In the genomic region with DNA sequence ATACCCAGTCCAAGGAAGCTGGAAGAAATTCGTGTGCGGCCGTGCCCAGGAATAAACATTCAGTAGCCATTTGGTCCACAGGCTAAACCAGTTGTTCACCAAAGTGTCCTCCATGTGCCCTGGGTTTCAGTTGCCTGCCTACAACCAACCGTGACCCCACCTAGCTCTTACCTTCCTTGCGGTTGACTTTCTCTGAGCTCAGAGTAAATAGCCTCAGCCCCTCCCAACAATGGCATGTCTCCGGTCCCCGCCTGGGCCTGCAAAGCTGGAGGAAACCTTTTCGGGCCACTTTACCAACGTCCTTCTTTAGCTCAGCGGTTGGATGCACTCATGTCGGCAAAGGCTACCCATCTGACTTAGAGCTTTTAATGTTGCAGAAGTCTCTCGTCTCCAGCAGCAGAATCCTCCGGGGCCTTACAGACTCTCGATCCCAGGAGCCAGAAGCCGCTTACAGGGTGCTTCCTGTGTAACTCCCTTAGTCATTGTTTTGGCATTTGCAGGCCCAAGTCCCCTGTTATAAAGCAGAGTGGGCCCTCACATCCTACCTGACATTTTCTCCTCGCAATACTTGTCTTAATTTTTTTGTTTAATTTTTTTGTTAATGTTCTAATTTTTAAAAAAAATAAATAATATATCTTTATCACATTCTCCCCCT, we compare ENCODE assay signal across 14 mouse cellular contexts. TPM values are rescaled to one million over a fixed set of nuclear protein-coding genes. Genes with fewer than 3 reads are reported as not detected.
DNase-seq lines count a peak whose midpoint lies in the region; ATAC-seq and TF ChIP-seq lines count a peak whose summit lies in the region.
"Had no signal": no experiment of that assay in that cellular context is flagged by ENCODE, and none has a peak within 500 bp of the region (broad histone marks: within the 10 kb centered on the region; RNA-seq: fewer than 3 reads in every experiment).

No protein-coding gene starts in this region.

- H3K4me3 ChIP-seq in layer of hippocampus, adult 2 months: no peak overlapping the region
- no peak overlapping the region for H3K4me3 ChIP-seq in intestine, embryonic 16.5 days (ENCODE audit: low read length)
- H3K4me3 ChIP-seq: hindbrain, embryonic 15.5 days had no signal

- ATAC-seq in intestine, embryonic 16.5 days: peak; percentile 44; the same call in 1 of the 2 replicates

- no peak overlapping the region for H3K9ac ChIP-seq in intestine, embryonic 16.5 days (ENCODE audit: low read depth, low read length)
- H3K9ac ChIP-seq: hindbrain, embryonic 15.5 days had no signal

- no peaks in the 10 kb centered on the region for H3K9me3 ChIP-seq in intestine, embryonic 16.5 days (ENCODE audit: control insufficient read depth, low read length)
- H3K9me3 ChIP-seq: hindbrain, embryonic 15.5 days had no signal

- peak overlapping the region; percentile 36; the same call in 1 of the 2 replicates for H3K27ac ChIP-seq in layer of hippocampus, adult 2 months
- no peak overlapping the region for H3K27ac ChIP-seq in intestine, embryonic 16.5 days (ENCODE audit: low read length)
- H3K27ac ChIP-seq: hindbrain, embryonic 15.5 days had no signal

- no peaks in the 10 kb centered on the region for H3K36me3 ChIP-seq in intestine, embryonic 16.5 days (ENCODE audit: control insufficient read depth, insufficient read depth, low read length)
- H3K36me3 ChIP-seq: hindbrain, embryonic 15.5 days had no signal

- H3K4me1 ChIP-seq in intestine, embryonic 16.5 days (ENCODE audit: control insufficient read depth, insufficient read depth, low read length): peaks cover 13% of the 10 kb centered on the region

- 32% methylated on average over 16 of the region's 16 CpGs for WGBS in intestine, embryonic 16.5 days

- DNase-seq in layer of hippocampus, adult 2 months (ENCODE audit: low spot score in 2 of 2): no peak
- DNase-seq in layer of hippocampus, adult 18-20 months (ENCODE audit: low spot score in 2 of 2): no peak
- DNase-seq in ES-CJ7 (ENCODE audit: low read depth, low spot score): peak; percentile 65
- peak; percentile 37 to 59 for DNase-seq in lung, postnatal 4 days
- DNase-seq in left cerebral cortex, adult 8-10 months (ENCODE audit: low spot score in 2 of 2): no peak
- DNase-seq in adrenal gland, postnatal 25 days: no peak
- no peak for DNase-seq in frontal cortex, postnatal 10 days (ENCODE audit: low spot score in 2 of 2)

- no peaks in the 10 kb centered on the region for H3K27me3 ChIP-seq in intestine, embryonic 16.5 days (replicated peaks; ENCODE audit: control insufficient read depth, insufficient read depth, low read length)

- TF ChIP-seq CTCF in layer of hippocampus, adult 2 months (conservative IDR thresholded peaks at IDR 0.05): no peak

- H3K4me2 ChIP-seq in intestine, embryonic 16.5 days (ENCODE audit: low read depth, low read length): 0 out of 2 replicates have a peak overlapping the region, but pooled peaks have one; percentile 26
- H3K4me2 ChIP-seq: hindbrain, embryonic 15.5 days had no signal

RNA-seq across cellular contexts. Expression of a gene that starts 3.1 kb away (rescaled TPM):
- not detected for total RNA-seq in layer of hippocampus, adult 2 months (2021)
- under 1 TPM; 0.67 to 0.96 TPM for total RNA-seq in layer of hippocampus, adult 18-20 months (2021)
- 36.8 and 42.4 TPM in 2 replicates for polyA plus RNA-seq in intestine, embryonic 16.5 days (2015; fragmentation: Nextera tagmentation; extraction: Ambion mirVana)
- 1 to 10 TPM in 2 of 4 experiments, under 1 TPM in 2; 0.98 to 1.5 (median 1.1) TPM for total RNA-seq in left cerebral cortex, adult 8-10 months (2022)
- not detected in 2 replicates for total RNA-seq in adrenal gland, postnatal 25 days (2021)
- total RNA-seq: gastrocnemius, adult 18-20 months; left cerebral cortex, postnatal 36 days had no signal

RNA-seq across cellular contexts. Expression of a gene that starts 14.1 kb away (rescaled TPM):
- total RNA-seq in layer of hippocampus, adult 2 months (2021): not detected
- not detected for total RNA-seq in layer of hippocampus, adult 18-20 months (2021)
- not detected in 2 replicates for polyA plus RNA-seq in intestine, embryonic 16.5 days (2015; fragmentation: Nextera tagmentation; extraction: Ambion mirVana)
- total RNA-seq in left cerebral cortex, adult 8-10 months (2022): not detected
- total RNA-seq in adrenal gland, postnatal 25 days (2021): not detected in 2 replicates
- total RNA-seq: gastrocnemius, adult 18-20 months; layer of hippocampus, adult 8-10 months; left cerebral cortex, postnatal 36 days had no signal
- polyA plus RNA-seq: heart, embryonic 14.5 days; hindbrain, embryonic 15.5 days; neural tube, embryonic 11.5 days had no signal

RNA-seq across cellular contexts. Expression of a gene that starts 26.1 kb away (rescaled TPM):
- total RNA-seq in layer of hippocampus, adult 2 months (2021): not detected
- not detected for total RNA-seq in layer of hippocampus, adult 18-20 months (2021)
- polyA plus RNA-seq in intestine, embryonic 16.5 days (2015; fragmentation: Nextera tagmentation; extraction: Ambion mirVana): 0.59 and 1.4 TPM in 2 replicates
- total RNA-seq in left cerebral cortex, adult 8-10 months (2022): not detected
- 0.58 TPM in 1 of 2 replicates, not detected in the other for total RNA-seq in adrenal gland, postnatal 25 days (2021)
- total RNA-seq: gastrocnemius, adult 18-20 months; layer of hippocampus, adult 8-10 months; left cerebral cortex, postnatal 36 days had no signal
- polyA plus RNA-seq: hindbrain, embryonic 15.5 days; neural tube, embryonic 11.5 days had no signal

RNA-seq across cellular contexts. Expression of a gene that starts 34.3 kb away (rescaled TPM):
- not detected for total RNA-seq in layer of hippocampus, adult 2 months (2021)
- not detected for total RNA-seq in layer of hippocampus, adult 18-20 months (2021)
- polyA plus RNA-seq in intestine, embryonic 16.5 days (2015; fragmentation: Nextera tagmentation; extraction: Ambion mirVana): not detected in 2 replicates
- not detected for total RNA-seq in left cerebral cortex, adult 8-10 months (2022)
- total RNA-seq in adrenal gland, postnatal 25 days (2021): not detected in 2 replicates
- total RNA-seq: gastrocnemius, adult 18-20 months; layer of hippocampus, adult 8-10 months; left cerebral cortex, postnatal 36 days had no signal
- polyA plus RNA-seq: heart, embryonic 14.5 days; hindbrain, embryonic 15.5 days; neural tube, embryonic 11.5 days had no signal

RNA-seq across cellular contexts. Expression of a gene that starts 54.2 kb away (rescaled TPM):
- total RNA-seq in layer of hippocampus, adult 2 months (2021): not detected
- total RNA-seq in layer of hippocampus, adult 18-20 months (2021): not detected
- polyA plus RNA-seq in intestine, embryonic 16.5 days (2015; fragmentation: Nextera tagmentation; extraction: Ambion mirVana): not detected in 2 replicates
- not detected for total RNA-seq in left cerebral cortex, adult 8-10 months (2022)
- total RNA-seq in adrenal gland, postnatal 25 days (2021): not detected in 2 replicates
- total RNA-seq: gastrocnemius, adult 18-20 months; layer of hippocampus, adult 8-10 months; left cerebral cortex, postnatal 36 days had no signal
- polyA plus RNA-seq: heart, embryonic 14.5 days; hindbrain, embryonic 15.5 days; neural tube, embryonic 11.5 days had no signal

Comparison
In these comparisons a context has a peak if more than half of its experiments do, and no peak if none do; other contexts are left out.
1. DNase-seq: peak in ES-CJ7 (single experiment) and lung, postnatal 4 days (2 of 2); none in layer of hippocampus, adult 2 months (0 of 2), layer of hippocampus, adult 18-20 months (0 of 2), left cerebral cortex, adult 8-10 months (0 of 2), adrenal gland, postnatal 25 days (single experiment) and frontal cortex, postnatal 10 days (0 of 2).